Mouse (Mus musculus) erythroblast, embryonic 14.5 days (primary cell): ENCODE results near the gene Wrnip1.

Experiments
- GATA1 ChIP-seq: IDR thresholded peaks from 2 replicates; pipeline ENCODE4 v1.6.1; 2012; ENCODE audit warnings: low read length, inconsistent platforms, mixed read lengths
- TAL1 ChIP-seq: IDR thresholded peaks from 3 replicates; pipeline ENCODE4 v1.6.1; 2012; ENCODE audit warnings: low read length, inconsistent platforms, mixed read lengths

- no peak for TF ChIP-seq GATA1
- TF ChIP-seq TAL1 = no peak
Measured at GRCm38 (mm10) chr13:32764448-32764847, 37.4 kb upstream of the Wrnip1 start.
